Mouse (Mus musculus) CH12.LX (cell line): ENCODE data around the gene Lypd6. TPM values are rescaled to one million over a fixed set of nuclear protein-coding genes. Genes with fewer than 3 reads are reported as not detected.

ENCODE experiments used
- DNase-seq: peaks from one replicate; pipeline ENCODE4 v3.0.0-alpha.2; 2013; ENCODE audit errors: extremely low read depth
- H3K27ac ChIP-seq: 2 replicates; pipeline ENCODE4 v1.5.1; 2012; ENCODE audit warnings: low read depth, mild to moderate bottlenecking, control low read depth, moderate library complexity; ENCODE audit not compliant: insufficient read depth
- H3K27me3 ChIP-seq: replicated peaks from 2 replicates; pipeline ENCODE3; 2012; ENCODE audit warnings: inconsistent platforms
- H3K36me3 ChIP-seq, 2 experiments: replicated peaks in 1 of 2; 2 replicates each; pipeline versions ENCODE3 to v1.6.1; 2012; ENCODE audit warnings: inconsistent platforms in 1 of 2, low read length in 1 of 2, mild to moderate bottlenecking in 1 of 2, mixed read lengths in 1 of 2, moderate library complexity in 1 of 2; ENCODE audit not compliant: control insufficient read depth in 1 of 2, insufficient read depth in 1 of 2
- H3K4me1 ChIP-seq, 2 experiments: 2 replicates each; pipeline ENCODE4 v1.6.1; 2012; ENCODE audit warnings: inconsistent platforms in 1 of 2, moderate library complexity in 1 of 2; ENCODE audit not compliant: insufficient read depth in 2 of 2, control insufficient read depth in 1 of 2
- H3K4me2 ChIP-seq: 2 replicates; pipeline ENCODE4 v1.6.1; 2012; ENCODE audit warnings: low read depth, mild to moderate bottlenecking, control low read depth; ENCODE audit not compliant: poor library complexity, insufficient read depth, severe bottlenecking
- H3K4me3 ChIP-seq, 3 experiments: fragments of 150-350 bp in 1 of 3; sonication (generic) in 1 of 3; replicated peaks in 1 of 3; 2 replicates each; pipeline versions ENCODE3 to v1.5.1; 2011 to 2012; ENCODE audit warnings: low read depth in 2 of 3, low read length in 2 of 3, mild to moderate bottlenecking in 2 of 3, moderate library complexity in 2 of 3, control low read depth in 1 of 3, improper control_type of control experiment in 1 of 3, inconsistent platforms in 1 of 3, mixed read lengths in 1 of 3; ENCODE audit not compliant: poor library complexity in 1 of 3
- H3K79me2 ChIP-seq: replicated peaks from 2 replicates; pipeline ENCODE4 v1.6.1; 2012; ENCODE audit warnings: mild to moderate bottlenecking, moderate library complexity; ENCODE audit not compliant: control insufficient read depth, poor library complexity, insufficient read depth, severe bottlenecking; ENCODE audit errors: extremely low read depth
- H3K9ac ChIP-seq: 2 replicates; pipeline ENCODE4 v1.6.1; 2012; ENCODE audit warnings: low read depth, mild to moderate bottlenecking, control low read depth, moderate library complexity; ENCODE audit not compliant: insufficient read depth
- H3K9me3 ChIP-seq: replicated peaks from 2 replicates; pipeline ENCODE3; 2012; ENCODE audit warnings: low read length, inconsistent platforms, mixed read lengths
- BHLHE40 ChIP-seq: IDR thresholded peaks from 2 replicates; pipeline ENCODE4 v1.6.1; 2011; ENCODE audit warnings: mild to moderate bottlenecking, low read depth, low read length, improper control_type of control experiment
- CHD1 ChIP-seq: IDR thresholded peaks from 2 replicates; pipeline ENCODE4 v1.6.1; 2012; ENCODE audit warnings: low read depth, low read length, improper control_type of control experiment, inconsistent platforms
- CHD2 ChIP-seq: IDR thresholded peaks from 2 replicates; pipeline ENCODE4 v1.6.1; 2011; ENCODE audit warnings: low read length, improper control_type of control experiment
- CTCF ChIP-seq, 2 experiments: IDR thresholded peaks in 1 of 2; conservative IDR thresholded peaks in 1 of 2; 2 replicates each; pipeline ENCODE4 v1.5.1; 2011 to 2012; ENCODE audit warnings: low read depth in 2 of 2, low read length in 2 of 2, improper control_type of control experiment in 1 of 2, inconsistent platforms in 1 of 2, mild to moderate bottlenecking in 1 of 2, moderate library complexity in 1 of 2
- EP300 ChIP-seq: IDR thresholded peaks from 2 replicates; pipeline ENCODE4 v1.6.1; 2011; ENCODE audit warnings: low read length, improper control_type of control experiment
- JUN ChIP-seq: IDR thresholded peaks from 2 replicates; pipeline ENCODE4 v1.6.1; 2011; ENCODE audit warnings: low read depth, mild to moderate bottlenecking, low read length, improper control_type of control experiment, moderate library complexity; ENCODE audit not compliant: insufficient read depth
- KAT2A ChIP-seq: IDR thresholded peaks from 2 replicates; pipeline ENCODE4 v1.6.1; 2012; ENCODE audit warnings: low read length, improper control_type of control experiment, inconsistent platforms; ENCODE audit not compliant: insufficient replicate concordance
- MAX ChIP-seq: IDR thresholded peaks from 2 replicates; pipeline ENCODE4 v1.6.1; 2011; ENCODE audit warnings: low read length, improper control_type of control experiment
- MXI1 ChIP-seq: IDR thresholded peaks from 2 replicates; pipeline ENCODE4 v1.6.1; 2011; ENCODE audit warnings: mild to moderate bottlenecking, low read depth, low read length, improper control_type of control experiment
- NELFE ChIP-seq: IDR thresholded peaks from 2 replicates; pipeline ENCODE4 v1.6.1; 2011; ENCODE audit warnings: low read depth, low read length, improper control_type of control experiment
- PAX5 ChIP-seq: IDR thresholded peaks from 2 replicates; pipeline ENCODE4 v1.6.1; 2012; ENCODE audit warnings: low read length, inconsistent platforms, mixed read lengths
- RAD21 ChIP-seq: IDR thresholded peaks from 2 replicates; pipeline ENCODE4 v1.6.1; 2011; ENCODE audit warnings: low read depth, mild to moderate bottlenecking, low read length, improper control_type of control experiment, moderate library complexity
- SMC3 ChIP-seq: IDR thresholded peaks from 2 replicates; pipeline ENCODE4 v1.6.1; 2011; ENCODE audit warnings: low read depth, low read length, improper control_type of control experiment
- TCF12 ChIP-seq: IDR thresholded peaks from 2 replicates; pipeline ENCODE4 v1.6.1; 2014; ENCODE audit warnings: low read depth, mild to moderate bottlenecking, inconsistent platforms, low read length, improper control_type of control experiment
- USF2 ChIP-seq: conservative IDR thresholded peaks from 2 replicates; pipeline ENCODE4 v1.6.1; 2011; ENCODE audit warnings: low read depth, low read length, improper control_type of control experiment
- ZKSCAN1 ChIP-seq: IDR thresholded peaks from 2 replicates; pipeline ENCODE4 v1.6.1; 2012; ENCODE audit warnings: low read depth, inconsistent platforms, low read length, improper control_type of control experiment, borderline replicate concordance
- ZMIZ1 ChIP-seq: IDR thresholded peaks from 2 replicates; pipeline ENCODE4 v1.6.1; 2012; ENCODE audit warnings: low read depth, mild to moderate bottlenecking, inconsistent platforms, low read length, improper control_type of control experiment
- dilution Hi-C: fragments of 300-500 bp; cut with MboI; formaldehyde crosslinking; loops from 2 replicates; pipeline ENCODE4 v1.14.3; 2020; ENCODE audit warnings: low sequenced_read_pairs; ENCODE audit not compliant: extremely low pct_unique_long_range_greater_than_20kb, extremely low pct_ligation_motif_present
- in situ Hi-C: fragments of 300-500 bp; cut with MboI; formaldehyde crosslinking; loops from 3 replicates; pipeline ENCODE4 v1.14.3; 2019; ENCODE audit warnings: low sequenced_read_pairs, low pct_ligation_motif_present, low pct_unique_long_range_greater_than_20kb, mixed read lengths
- polyA plus RNA-seq: library from polyadenylated mRNA; unstranded; fragments of >175 nt; gene quantifications from 2 replicates; pipeline ENCODE4 v1.2.1, GENCODE M21; 2012; ENCODE audit warnings: low read depth; ENCODE audit not compliant: insufficient read length
- total RNA-seq, 2 experiments: library from RNA; depleted of rRNA; stranded (reverse); fragments of 300-350 nt in 1 of 2; fragments of >200 nt in 1 of 2; gene quantifications; 2 replicates each; pipeline ENCODE4 v1.2.3; 2012 to 2014

Gene Lypd6
- total and polyA plus RNA-seq, 3 experiments, result not detected

DNA sequence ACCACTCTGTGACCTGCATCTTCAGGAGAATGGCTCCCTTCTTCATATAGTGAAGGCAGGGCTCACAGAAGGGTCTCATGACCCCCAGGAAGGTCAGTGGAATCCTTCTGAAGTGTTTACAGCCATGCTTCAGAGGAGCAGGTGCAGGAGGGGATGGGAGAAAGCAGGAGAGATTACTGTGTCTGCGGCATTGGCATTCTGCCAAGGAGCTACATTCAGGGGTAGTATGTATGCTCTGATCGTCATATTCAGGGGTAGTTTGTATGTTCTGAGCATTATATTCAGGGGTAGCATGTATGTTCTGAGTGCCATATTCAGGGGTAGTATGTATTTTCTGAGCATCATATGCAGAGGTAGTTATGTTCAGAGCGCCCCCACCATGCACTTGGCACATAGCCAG lies 30.1 kb downstream of the Lypd6 start:
- Histone ChIP-seq H3K9me3 (no peaks in the 10 kb centered on the region), H3K4me2 (no peak overlapping the region), H3K9ac (no peak overlapping the region), H3K27me3 (no peaks in the 10 kb centered on the region), H3K36me3 (no peaks in the 10 kb centered on the region), H3K4me1 (peaks cover 0 to 7% of the 10 kb centered on the region in 2 experiments; a peak in 1 of 4 replicates), H3K79me2 (no peaks in the 10 kb centered on the region), H3K27ac (no peak overlapping the region), H3K4me3 (no peak overlapping the region)
- dilution Hi-C loops, result no loop called here
- DNase-seq, result no peak
- TF ChIP-seq SMC3, result no peak
- no peak for TF ChIP-seq JUN
- no peak for TF ChIP-seq ZMIZ1
- no peak for TF ChIP-seq USF2
- no peak for TF ChIP-seq CHD1
- no peak for TF ChIP-seq BHLHE40
- TF ChIP-seq ZKSCAN1, result no peak
- no peak for TF ChIP-seq CTCF (conservative IDR thresholded peaks at IDR 0.05 in 1 of 2, IDR thresholded peaks at IDR 0.05 in 1 of 2; ENCODE audit: low read depth in 2 of 2, low read length in 2 of 2)
- in situ Hi-C loops, result no loop called here

DNA sequence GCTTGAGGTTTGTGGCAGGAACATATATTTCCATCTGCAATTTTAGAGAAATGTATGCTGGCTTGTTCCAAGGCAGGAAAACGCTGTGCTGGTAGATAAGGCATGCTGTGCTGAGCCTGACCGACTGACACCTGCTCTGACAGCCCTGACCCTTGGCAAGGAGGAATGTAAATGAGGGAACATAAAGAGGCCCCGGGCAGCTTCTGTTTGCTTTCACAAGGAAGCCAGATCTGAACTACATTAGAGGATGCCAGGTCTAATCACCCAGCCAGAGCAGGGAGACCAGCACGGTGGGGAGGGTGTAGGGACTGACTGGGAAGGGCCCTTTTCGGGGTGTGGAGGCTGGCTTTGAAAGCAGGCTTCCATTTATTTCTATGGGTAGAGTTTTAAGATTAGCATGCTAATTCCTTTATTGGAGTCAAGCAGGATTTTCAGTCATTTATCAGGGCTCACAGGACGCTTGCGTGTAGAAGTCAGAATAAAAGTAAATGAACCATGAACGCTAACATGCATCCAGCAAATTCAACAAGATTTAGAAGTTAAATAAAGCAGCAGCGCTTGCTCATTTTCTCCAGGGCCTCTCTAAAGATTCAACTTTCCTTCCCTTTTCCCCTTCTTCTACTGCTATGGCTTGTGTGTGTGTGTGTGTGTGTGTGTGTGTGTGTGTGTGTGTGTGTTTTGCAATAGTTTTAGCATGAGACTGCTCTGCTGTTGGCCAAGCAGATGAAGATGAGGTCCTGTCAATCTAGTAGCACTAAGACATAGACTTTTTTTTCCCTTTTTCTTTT lies 34.3 kb downstream of the Lypd6 start:
- Histone ChIP-seq H3K79me2 (no peaks in the 10 kb centered on the region), H3K4me1 (peaks cover 0 to 7% of the 10 kb centered on the region in 2 experiments; a peak in 1 of 4 replicates), H3K4me2 (no peak overlapping the region), H3K9ac (no peak overlapping the region), H3K27me3 (no peaks in the 10 kb centered on the region), H3K36me3 (no peaks in the 10 kb centered on the region), H3K4me3 (no peak overlapping the region), H3K27ac (no peak overlapping the region), H3K9me3 (no peaks in the 10 kb centered on the region)
- dilution Hi-C loops, result no loop called here
- TF ChIP-seq NELFE (no peak), MAX (no peak), MXI1 (no peak), EP300 (no peak), RAD21 (no peak), PAX5 (no peak), USF2 (no peak), CHD2 (no peak), TCF12 (no peak), KAT2A (no peak)
- no peak for DNase-seq
- in situ Hi-C loops, result no loop called here
